Mouse (Mus musculus) layer of hippocampus, postnatal 14 days (tissue): ENCODE results near the gene Slc5a10. TPM values are rescaled to one million over a fixed set of nuclear protein-coding genes. Genes with fewer than 3 reads are reported as not detected.
"Not testable (repeated sequence)": the region's sequence is repeated elsewhere in the genome, so short reads cannot be mapped to it uniquely, and the experiment has no call there.

Experiments used
- DNase-seq, 2 experiments: peaks; one replicate each; pipeline ENCODE4 v3.0.0; 2021 to 2022; ENCODE audit warnings: low spot score in 2 of 2, mixed read lengths in 1 of 2
- total RNA-seq, 2 experiments: library from RNA; stranded (reverse); gene quantifications; 2 replicates each; pipeline ENCODE4 v1.2.3; 2021

Slc5a10 gene
- total RNA-seq, 2 experiments from 2014 or later, result 0.48 to 0.64 TPM

DNA sequence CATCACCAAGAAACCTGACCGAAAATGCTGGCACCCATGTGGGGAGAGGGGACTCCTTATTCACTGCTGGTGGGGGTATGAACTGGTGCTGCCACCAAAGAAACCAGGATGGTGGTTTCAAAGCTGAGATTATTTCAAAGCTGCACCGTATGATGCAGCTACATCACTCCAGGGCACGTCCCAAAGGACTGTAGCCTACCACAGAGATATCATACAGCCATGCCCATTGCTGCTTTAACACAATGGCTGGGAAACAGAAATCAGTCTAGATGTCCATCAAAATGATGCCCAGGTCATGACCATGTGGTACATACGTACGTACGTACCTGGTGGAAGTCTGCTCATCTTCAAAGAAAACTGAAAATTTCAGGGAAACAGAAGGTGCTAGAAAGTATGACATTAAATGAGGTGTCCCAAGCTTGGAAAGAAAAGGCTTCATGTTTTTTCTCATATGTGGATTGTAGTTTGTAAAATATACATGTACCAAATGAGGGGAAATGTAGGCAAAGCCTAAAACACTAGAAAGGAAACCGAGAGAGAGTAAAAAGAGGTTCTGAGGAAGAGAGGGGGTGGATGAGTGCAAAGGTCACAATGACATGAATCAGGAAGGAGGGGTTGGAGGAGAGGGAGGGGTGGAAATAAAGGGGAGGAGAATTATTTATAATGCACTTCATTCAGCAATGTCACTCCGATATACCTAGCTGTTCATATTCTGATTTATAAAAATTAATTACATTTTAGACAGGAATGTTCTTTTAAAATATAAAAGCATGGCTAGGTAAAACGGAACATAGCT is 70.0 kb downstream of the Slc5a10 start:
- DNase-seq, result no peak

- DNase-seq, result no peak
These were observed 71.0 kb downstream of the Slc5a10 start for GRCm38 (mm10) chr11:61649626-61650025.

DNA sequence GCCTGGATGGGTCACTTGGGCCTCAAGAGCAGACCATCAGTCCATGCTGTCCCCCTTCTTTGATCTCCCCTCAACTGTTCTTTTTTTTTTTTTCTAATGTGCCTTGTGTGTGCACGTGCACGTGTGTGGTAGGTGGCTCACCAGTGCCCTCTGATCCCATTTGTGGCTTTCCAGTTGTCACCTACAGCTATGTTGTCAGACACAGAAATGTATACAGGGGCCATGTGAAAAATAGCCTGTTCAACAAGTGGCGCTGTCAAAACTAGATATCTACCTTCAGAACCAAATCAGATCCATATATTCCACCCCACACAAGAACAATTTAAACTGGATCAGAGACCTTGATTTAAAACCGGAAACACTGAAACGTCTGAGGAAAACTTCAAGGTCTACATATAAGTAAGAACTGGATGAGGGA is 71.5 kb downstream of the Slc5a10 start:
- no peak for DNase-seq

GRCm38 (mm10) chr11:61648749-61649115 is 71.9 kb downstream of the Slc5a10 start:
- DNase-seq, result peak in 1 of 2 experiments; percentile 70

DNA sequence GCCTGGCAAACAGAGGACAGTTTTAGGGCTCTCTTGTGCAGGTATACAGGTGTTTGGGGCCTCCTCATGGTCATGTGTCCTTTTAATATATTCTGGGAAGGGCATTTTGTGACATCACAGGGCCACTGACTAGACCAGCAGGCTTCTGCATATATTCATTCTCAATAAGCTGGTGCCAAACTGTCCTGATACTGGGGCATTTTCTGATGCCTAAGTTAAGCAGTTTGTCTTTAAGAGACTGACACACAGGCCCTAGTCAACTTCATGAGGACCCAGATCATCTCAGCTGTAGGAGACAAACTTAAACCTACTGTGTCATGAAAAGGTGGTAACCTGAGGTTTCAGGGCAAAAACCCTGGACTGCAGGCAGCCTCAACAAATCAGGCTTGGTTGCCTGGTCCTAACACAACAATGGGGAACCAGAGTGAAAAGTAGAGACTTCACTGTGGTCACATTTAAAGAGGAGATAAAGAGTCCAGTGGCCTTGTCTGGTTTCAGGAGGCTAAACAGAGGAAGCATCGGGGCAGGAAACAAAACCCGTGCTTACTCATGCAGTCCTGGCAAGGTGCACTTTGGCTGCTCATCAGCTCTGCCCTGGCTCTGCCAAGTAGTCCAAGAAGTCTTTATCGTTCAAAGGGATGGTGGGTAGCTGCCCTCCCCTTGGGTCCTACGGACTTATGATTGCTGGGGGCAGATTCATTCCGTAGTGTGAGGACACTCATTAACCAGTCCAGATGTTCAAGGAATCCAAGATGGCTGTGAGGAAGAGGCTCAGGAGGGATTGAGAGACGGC is 72.5 kb downstream of the Slc5a10 start:
- DNase-seq, result no peak

- DNase-seq, result no peak
These were observed 73.3 kb downstream of the Slc5a10 start for GRCm38 (mm10) chr11:61647110-61647910.

DNA sequence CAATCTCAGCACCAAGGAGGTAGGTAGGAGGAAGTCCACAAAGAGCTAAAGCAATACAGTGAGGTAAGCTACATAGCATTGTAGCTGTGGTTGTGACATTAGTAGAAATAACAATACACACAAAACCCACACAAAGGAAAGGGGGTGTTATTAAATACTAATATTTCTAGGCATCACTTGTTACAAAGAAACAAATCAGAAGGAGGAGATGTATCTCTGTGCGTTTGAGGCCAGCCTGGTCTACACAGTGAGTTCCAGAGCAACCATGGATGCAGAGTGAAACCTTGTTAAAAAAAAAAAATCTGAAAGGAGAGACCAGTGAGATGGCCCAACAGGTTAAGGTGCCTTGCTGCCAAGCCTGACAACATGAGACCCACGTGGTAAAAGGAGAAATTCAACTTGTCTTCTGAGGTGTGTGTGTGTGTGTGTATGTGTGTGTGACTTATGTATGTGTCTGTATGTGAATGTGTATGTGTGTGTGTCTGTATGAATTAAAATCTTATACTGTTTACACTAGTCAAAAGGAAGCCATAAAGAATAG is 74.1 kb downstream of the Slc5a10 start:
- no peak for DNase-seq

DNA sequence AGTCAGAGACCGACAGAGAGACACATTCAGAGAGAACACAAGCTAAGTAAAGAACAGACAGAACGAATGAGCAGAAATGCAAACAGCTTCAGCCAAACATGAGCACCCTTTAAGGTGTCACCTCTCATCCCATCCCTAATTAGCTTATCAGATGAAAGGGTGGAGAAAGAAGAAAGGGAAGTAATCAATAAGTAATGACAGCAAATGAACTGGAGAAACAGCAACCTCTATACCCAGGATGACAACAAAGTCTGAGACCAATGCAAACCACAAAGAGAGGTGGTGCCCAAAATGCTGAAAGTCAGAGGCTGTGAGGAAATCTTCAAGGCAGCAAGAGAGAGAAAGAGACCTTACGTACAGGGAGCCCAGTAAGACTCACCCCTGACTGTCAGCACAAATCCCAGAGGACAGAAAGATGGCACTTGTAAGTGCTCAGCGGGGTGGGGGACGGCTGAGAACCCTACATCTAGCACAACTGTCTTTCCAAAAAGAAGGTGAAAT is 75.2 kb downstream of the Slc5a10 start:
- no peak for DNase-seq

GRCm38 (mm10) chr11:61644576-61645326 is 75.9 kb downstream of the Slc5a10 start:
- DNase-seq, result peak; percentile 49 to 66

DNA sequence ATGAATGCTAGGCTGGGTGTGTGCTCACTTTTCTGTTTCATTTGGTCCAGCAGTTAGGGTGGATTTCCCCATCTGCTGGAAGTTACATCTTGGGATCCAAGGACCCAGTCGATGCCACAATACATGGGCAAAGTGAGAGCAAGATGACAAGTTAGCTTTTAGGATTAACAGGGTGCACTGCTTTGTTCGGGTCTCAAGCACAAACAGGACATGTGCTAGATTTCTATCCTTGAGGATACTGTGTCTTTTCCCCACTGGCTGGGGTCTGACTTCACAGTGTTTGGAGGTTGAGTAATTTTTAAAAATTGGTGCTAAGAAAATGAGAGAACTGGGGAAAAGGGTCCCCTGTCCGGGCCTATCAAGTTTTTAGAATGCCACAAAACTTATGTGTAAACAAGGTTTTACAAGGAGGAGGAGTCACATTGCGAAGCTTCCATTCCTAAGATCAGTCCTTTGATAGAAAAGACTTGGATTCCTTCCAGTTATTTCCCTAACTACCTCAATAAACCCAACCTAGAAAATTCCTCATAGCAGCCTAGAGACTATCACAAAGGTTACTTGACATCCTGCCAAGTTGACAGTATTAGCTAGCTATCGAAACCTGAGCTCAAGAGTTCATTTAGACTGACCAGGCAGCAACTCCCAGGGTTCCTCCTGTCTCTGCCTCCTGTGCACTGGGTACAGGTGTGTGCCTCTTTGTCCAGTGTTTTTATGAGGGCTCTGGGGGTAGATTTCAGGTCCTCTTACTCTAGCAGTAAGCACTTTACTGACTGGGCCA is 77.3 kb downstream of the Slc5a10 start:
- no peak for DNase-seq

DNA sequence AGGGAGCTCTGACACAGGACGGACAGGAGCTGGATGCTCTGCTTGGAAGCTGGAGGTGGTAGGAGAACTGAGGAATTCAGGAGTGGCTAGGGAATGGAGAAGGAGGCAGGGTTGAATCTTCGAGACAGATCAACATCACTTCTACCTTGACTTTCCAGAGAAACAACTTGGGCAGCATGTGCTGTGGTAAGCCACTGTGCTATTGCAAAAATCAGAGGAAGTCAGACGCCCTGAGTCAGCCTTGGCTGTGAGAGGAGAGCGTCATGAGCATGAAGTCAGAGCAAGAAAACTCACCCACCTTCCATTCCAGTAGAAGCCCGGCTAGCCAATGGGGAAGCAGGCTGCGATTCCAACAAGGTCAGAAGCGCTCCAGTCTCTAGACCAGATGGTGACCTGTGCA is 78.5 kb downstream of the Slc5a10 start:
- no peak for DNase-seq

DNA sequence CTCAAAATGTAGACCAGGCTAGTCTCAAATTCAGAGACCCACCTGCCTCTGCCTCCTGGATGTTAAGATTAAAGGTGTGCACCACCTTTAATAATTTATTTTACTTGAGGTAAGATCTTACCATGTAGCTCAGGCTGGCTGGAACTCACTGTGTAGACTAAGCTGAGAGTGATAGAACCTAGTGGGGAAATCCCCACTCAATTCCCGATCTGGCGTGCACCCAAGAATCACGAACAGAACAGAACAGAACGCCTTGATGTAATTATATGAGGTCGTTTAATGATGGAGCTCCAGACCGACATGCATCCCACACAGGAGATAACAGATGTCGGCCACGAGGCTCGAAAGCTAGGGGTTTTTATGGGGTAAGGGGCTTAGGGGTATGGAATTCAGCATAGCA is 80.0 kb downstream of the Slc5a10 start:
- not testable (repeated sequence) for DNase-seq

- DNase-seq, result no peak
These were observed 80.9 kb downstream of the Slc5a10 start for GRCm38 (mm10) chr11:61639601-61640177.

- no peak for DNase-seq
These were observed 81.7 kb downstream of the Slc5a10 start for GRCm38 (mm10) chr11:61638764-61639536.

DNA sequence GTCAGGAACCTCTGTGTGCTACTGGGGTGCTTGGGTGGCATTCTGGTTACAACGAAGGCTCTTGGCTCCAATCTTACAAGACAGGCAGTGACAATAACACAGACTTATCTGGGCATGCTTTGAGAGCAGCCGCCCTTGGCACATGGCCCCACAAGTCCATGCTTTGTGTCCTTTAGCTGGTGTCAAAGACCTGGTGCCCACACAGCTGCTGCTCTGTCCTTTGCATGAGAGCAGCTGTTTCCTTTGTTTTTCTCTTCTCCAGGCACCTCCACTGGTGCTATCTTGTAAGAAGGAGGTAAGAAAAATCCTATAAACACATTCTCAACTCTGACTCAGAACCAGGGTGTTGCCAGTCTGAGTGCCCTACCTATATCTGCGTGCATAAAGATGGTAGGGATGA is 82.8 kb downstream of the Slc5a10 start:
- no peak for DNase-seq

- DNase-seq, result no peak
These were observed 83.2 kb downstream of the Slc5a10 start for GRCm38 (mm10) chr11:61637413-61637812.

DNA sequence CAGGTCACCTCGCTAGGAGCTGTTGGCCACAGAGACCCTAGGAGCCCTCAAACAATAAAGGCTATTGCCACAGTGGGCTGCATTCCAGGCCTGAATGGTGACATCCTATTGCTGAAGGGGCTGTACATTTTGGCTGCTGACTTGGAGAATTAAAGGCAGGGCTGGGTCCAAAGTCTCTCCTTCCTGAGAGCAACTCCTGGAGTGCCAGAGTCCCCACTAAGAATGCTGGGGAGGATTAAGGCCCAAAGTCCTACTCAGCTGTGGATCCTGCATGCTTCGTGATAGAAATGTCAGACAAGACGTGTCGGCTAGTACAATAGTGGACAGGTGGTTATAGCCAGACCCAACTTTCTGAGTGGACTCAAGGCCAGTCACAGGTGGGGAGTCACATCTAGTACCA is 84.3 kb downstream of the Slc5a10 start:
- DNase-seq, result not testable (repeated sequence)

DNA sequence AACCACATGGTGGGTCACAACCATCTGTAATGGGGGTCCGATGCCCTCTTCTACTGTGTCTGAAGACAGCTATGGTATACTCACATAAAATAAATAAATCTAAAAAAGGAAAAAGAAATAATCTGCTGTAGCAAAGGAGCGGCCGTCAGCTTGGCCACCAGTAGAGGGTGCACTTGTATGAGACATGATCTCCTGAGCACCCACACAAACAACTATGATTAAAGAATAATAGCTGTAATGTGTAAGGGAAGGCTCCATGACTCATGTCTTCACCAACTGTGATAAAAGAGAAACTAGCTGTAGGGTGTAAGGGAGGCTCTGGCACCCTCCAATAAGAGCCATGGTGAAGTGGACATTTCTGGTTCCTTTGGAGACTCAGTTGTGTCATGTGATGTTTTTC is 91.0 kb downstream of the Slc5a10 start:
- DNase-seq, result no peak
